Mouse (Mus musculus) liver, embryonic 15.5 days (tissue): ENCODE measurements at regions not wholly inside any gene's neighbourhood (a gene's known extent, or its start where the extent isn't known, plus 50 kb on each side); places are given as distances from the start of the nearest gene placed in this dataset.

Experiments
- ATAC-seq: fragments of 200-750 bp; cut with Nextera tagmentation; 2 replicates; pipeline ENCODE4 v1.8.0; 2017; ENCODE audit warnings: moderate number of reproducible peaks, mild to moderate bottlenecking, moderate library complexity; ENCODE audit not compliant: insufficient read depth
- H3K27ac ChIP-seq: fragments of 300-500 bp; sonication (generic); replicated peaks from 2 replicates; pipeline ENCODE4 v1.5.1; 2015; ENCODE audit warnings: mild to moderate bottlenecking, inconsistent platforms
- H3K27me3 ChIP-seq: fragments of 300-500 bp; sonication (generic); 2 replicates; pipeline ENCODE4 v1.6.1; 2015; ENCODE audit warnings: mild to moderate bottlenecking, inconsistent platforms
- H3K36me3 ChIP-seq: fragments of 300-500 bp; sonication (generic); replicated peaks from 2 replicates; pipeline ENCODE4 v1.6.1; 2015; ENCODE audit warnings: moderate library complexity, mild to moderate bottlenecking, inconsistent platforms
- H3K4me1 ChIP-seq: fragments of 300-500 bp; sonication (generic); replicated peaks from 2 replicates; pipeline ENCODE4 v1.6.1; 2015; ENCODE audit warnings: inconsistent platforms
- H3K4me2 ChIP-seq: fragments of 300-500 bp; sonication (generic); 2 replicates; pipeline ENCODE4 v1.6.1; 2015; ENCODE audit warnings: moderate library complexity, mild to moderate bottlenecking, inconsistent platforms
- H3K4me3 ChIP-seq: fragments of 300-500 bp; sonication (generic); replicated peaks from 2 replicates; pipeline ENCODE4 v1.5.1; 2015; ENCODE audit warnings: mild to moderate bottlenecking, inconsistent platforms
- H3K9ac ChIP-seq: fragments of 300-500 bp; sonication (generic); 2 replicates; pipeline ENCODE4 v1.6.1; 2015; ENCODE audit warnings: moderate library complexity, mild to moderate bottlenecking, inconsistent platforms
- H3K9me3 ChIP-seq: fragments of 300-500 bp; sonication (generic); replicated peaks from 2 replicates; pipeline ENCODE4 v1.6.1; 2016; ENCODE audit warnings: inconsistent platforms
- WGBS: fragments of 180-500 bp; shearing (Covaris S2); methylation state at CpG from one replicate; pipeline ENCODE4 v1.1.7; 2015; ENCODE audit warnings: mixed read lengths; ENCODE audit not compliant: insufficient replicate concordance; 5-methylcytosine and 5-hydroxymethylcytosine counted together

DNA sequence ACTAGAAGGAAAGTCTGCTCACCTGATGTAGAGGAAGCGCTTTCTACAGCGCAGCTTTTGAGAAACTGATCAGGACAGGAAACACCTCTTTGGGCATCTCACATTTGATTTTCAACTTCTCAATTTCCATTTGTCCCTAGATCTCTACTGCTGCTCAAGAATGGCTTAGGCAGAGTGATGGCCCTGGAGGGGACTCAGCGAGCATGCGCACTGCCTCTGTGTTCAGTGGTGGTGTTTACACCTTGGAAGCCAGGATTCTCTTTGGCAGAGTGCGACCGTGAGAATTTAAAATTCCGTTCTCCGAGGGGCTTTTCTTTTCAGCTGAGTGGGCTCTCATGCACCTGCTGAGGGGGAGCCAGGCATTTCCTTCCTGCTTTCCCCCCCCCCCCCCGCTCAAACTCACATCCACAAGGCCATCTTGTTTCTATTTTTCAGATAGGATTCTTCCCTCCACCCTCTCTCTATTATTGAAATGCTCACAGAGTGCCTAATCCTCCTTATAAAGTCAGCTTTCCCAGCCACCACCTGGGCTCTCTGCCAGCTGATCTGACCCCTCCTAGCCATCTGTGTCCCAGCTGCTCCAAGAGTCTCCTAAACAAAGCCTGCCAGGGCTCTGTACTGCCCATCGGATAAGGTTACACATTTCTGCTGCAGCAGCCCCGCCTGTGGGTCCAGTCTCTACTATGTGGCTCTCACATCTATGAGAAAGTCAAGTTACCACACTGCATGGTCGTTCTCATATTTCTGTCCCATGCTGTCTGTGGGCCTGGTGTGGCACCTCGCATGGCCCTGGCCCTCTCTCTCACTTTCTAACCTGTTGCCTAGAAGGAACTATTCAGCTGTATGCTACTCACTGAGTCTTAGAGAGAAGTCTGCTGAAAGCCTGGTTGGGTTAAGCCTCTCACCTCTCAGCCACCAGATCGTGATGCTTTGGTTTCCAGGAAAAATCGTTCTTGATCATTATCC lies 252.2 kb downstream of the Ankrd50 start:
- Histone ChIP-seq H3K36me3 (no peaks in the 10 kb centered on the region), H3K4me1 (no peaks in the 10 kb centered on the region), H3K27ac (no peak overlapping the region), H3K27me3 (no peaks in the 10 kb centered on the region), H3K4me2 (no peak overlapping the region), H3K9ac (no peak overlapping the region), H3K9me3 (no peaks in the 10 kb centered on the region), H3K4me3 (no peak overlapping the region)
- no peak for ATAC-seq
- 56% methylated on average over 15 of the region's 15 CpGs for WGBS

DNA sequence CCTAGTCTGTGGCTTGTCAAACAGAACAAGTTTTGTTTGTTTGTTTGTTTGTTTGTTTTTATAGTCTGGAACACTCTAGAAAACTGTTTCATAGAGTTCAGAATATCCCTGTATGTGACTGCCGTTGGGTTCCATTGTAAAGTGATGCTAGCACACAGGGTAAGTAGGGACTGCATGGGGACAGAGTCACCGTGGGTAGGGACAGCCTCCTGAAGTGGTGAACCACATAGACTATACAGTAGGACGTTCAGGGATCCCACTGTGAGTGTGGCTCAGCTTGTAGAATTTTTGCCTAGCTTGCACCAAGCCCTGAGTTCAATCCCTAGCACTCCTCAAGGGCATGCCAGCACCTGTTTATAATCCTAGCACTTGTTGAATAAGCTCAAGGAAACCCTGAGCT lies 253.1 kb downstream of the Ankrd50 start:
- peaks cover 7% of the 10 kb centered on the region; the same call in 1 of the 2 replicates for H3K27me3 ChIP-seq
- H3K4me2 ChIP-seq = no peak overlapping the region
- H3K9ac ChIP-seq = no peak overlapping the region
- WGBS = 57% methylated on average over 3 of the region's 3 CpGs
- no peak for ATAC-seq
- no peak overlapping the region for H3K27ac ChIP-seq
- H3K9me3 ChIP-seq = no peaks in the 10 kb centered on the region
- no peaks in the 10 kb centered on the region for H3K36me3 ChIP-seq
- no peaks in the 10 kb centered on the region for H3K4me1 ChIP-seq
- H3K4me3 ChIP-seq = no peak overlapping the region

DNA sequence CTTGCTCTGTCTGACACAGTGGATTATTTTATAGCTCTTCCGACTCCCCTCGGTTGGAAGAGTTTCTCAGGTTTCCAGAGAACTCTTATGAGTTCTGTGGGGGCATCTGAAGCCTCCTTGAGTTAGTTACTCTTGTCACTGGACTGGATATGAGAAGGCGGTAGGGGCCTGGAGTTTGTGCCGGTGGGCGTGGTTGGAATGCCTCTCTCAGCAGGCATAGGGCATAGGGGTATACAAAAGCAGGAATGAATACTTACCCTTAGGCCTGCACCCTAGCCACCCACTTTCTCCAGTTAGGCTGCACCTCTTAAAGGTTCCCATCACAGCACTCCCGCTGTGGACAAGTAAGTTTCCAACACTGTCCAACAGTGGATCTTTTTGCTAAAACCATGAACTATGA lies 253.8 kb downstream of the Ankrd50 start:
- Histone ChIP-seq H3K9ac (no peak overlapping the region), H3K36me3 (no peaks in the 10 kb centered on the region)

DNA sequence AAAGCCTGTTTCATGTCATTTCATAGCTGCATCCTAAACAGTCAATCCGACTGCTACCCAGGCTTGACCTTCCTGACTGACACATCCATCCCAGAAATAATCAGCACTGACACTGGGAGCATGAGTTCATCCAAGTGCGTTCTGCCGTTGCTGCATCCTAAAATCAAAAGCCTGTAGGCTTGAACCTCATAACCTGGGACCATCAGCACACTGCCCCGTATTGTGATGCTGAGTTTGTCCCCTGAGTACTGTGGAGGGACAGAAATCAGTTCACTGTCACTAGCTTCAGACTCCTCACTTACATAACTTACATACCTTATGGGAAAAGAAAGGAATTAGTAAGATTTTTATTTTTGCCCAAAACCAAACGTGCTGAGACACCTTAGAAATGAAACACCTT lies 255.0 kb downstream of the Ankrd50 start:
- Histone ChIP-seq H3K4me1 (no peaks in the 10 kb centered on the region), H3K27me3 (peaks cover 7% of the 10 kb centered on the region; the same call in 1 of the 2 replicates), H3K27ac (no peak overlapping the region), H3K4me2 (no peak overlapping the region), H3K36me3 (no peaks in the 10 kb centered on the region), H3K4me3 (no peak overlapping the region), H3K9me3 (no peaks in the 10 kb centered on the region), H3K9ac (no peak overlapping the region)
- 67% methylated on average over 5 of the region's 5 CpGs for WGBS
- no peak for ATAC-seq

More for the DNA sequence above, 253.8 kb downstream of the Ankrd50 start:
- Histone ChIP-seq H3K4me1 (no peaks in the 10 kb centered on the region), H3K27me3 (peaks cover 7% of the 10 kb centered on the region; the same call in 1 of the 2 replicates), H3K4me3 (no peak overlapping the region), H3K27ac (no peak overlapping the region), H3K9me3 (no peaks in the 10 kb centered on the region), H3K4me2 (no peak overlapping the region)
- whole genome bisulfite sequencing = 73% methylated on average over 6 of the region's 6 CpGs
- ATAC-seq = no peak

DNA sequence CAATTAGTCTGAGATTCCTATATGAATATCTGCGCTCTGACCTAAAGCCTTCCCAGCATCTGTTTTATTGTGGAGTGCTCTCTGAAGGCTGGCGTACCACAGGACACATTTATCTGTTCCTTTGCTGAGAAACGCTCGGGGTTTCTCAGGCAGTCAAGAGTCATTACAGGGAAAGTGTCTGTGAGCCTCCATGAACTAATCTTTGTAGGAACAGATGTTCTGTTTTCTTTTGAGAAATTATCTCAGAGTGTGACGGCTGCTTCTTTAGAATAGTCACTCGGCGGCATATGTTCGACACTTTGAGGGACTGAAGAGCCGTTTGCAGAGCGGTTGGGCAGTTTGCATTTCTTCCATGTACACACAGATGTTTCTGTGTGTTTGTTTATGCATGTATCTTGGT lies 255.6 kb downstream of the Ankrd50 start:
- no peak for ATAC-seq
- 56% methylated on average over 10 of the region's 10 CpGs for WGBS

DNA sequence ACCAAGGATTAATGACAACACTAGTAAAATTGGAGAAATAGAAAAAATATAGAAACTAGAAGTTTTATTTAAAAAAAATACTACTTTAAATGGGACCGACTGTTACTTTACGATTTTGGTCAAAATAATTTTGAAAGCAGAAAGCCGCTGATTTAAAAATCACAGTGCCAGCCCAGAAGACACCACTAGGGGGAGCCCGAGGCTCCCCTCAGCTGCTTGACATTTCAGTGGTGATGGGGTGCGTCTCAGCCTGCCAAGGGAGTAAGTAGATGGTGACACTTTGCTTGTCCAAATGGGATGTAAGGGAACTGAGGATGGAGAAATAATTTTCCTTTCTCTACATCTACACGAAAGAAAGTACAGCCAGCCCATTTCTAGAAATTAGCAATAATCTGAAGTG lies 257.0 kb downstream of the Ankrd50 start:
- ATAC-seq = no peak

More for the DNA sequence above, 255.6 kb downstream of the Ankrd50 start:
- no peak overlapping the region for H3K4me3 ChIP-seq
- H3K4me1 ChIP-seq = no peaks in the 10 kb centered on the region
- no peaks in the 10 kb centered on the region for H3K36me3 ChIP-seq
- H3K9ac ChIP-seq = no peak overlapping the region
- H3K4me2 ChIP-seq = no peak overlapping the region
- no peaks in the 10 kb centered on the region for H3K9me3 ChIP-seq
- H3K27ac ChIP-seq = no peak overlapping the region
- peaks cover 7% of the 10 kb centered on the region; the same call in 1 of the 2 replicates for H3K27me3 ChIP-seq

DNA sequence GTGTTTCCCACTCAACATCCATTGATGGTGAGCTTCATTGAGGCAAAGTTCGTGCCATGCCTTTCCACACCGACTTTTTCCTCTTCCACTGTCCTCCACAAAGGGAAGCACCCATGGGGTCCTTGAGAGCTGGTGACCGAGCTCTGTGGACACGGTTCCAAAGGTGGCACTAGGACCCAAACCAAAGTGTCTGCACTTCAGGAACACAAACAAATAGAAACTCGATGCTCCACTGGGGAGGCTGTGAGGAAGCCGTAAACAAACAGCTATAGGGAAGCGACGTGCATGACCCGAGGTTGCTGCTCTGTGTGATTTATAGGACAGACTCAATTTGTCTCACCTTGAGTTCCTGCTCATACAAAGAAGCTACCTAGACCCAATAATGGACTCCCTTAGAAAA lies 257.5 kb downstream of the Ankrd50 start:
- WGBS = 52% methylated on average over 9 of the region's 9 CpGs
- H3K4me1 ChIP-seq = no peaks in the 10 kb centered on the region
- H3K4me2 ChIP-seq = no peak overlapping the region
- H3K9me3 ChIP-seq = no peaks in the 10 kb centered on the region
- no peak for ATAC-seq
- no peak overlapping the region for H3K4me3 ChIP-seq
- no peak overlapping the region for H3K27ac ChIP-seq
- H3K9ac ChIP-seq = no peak overlapping the region
- H3K36me3 ChIP-seq = no peaks in the 10 kb centered on the region
- H3K27me3 ChIP-seq = peaks cover 7% of the 10 kb centered on the region; the same call in 1 of the 2 replicates

More for the DNA sequence above, 257.0 kb downstream of the Ankrd50 start:
- no peak overlapping the region for H3K27ac ChIP-seq
- H3K4me1 ChIP-seq = no peaks in the 10 kb centered on the region
- H3K4me2 ChIP-seq = no peak overlapping the region
- H3K36me3 ChIP-seq = no peaks in the 10 kb centered on the region
- no peak overlapping the region for H3K4me3 ChIP-seq
- peaks cover 7% of the 10 kb centered on the region; the same call in 1 of the 2 replicates for H3K27me3 ChIP-seq
- WGBS = 20% methylated on average over 6 of the region's 6 CpGs
- H3K9me3 ChIP-seq = no peaks in the 10 kb centered on the region
- H3K9ac ChIP-seq = no peak overlapping the region

DNA sequence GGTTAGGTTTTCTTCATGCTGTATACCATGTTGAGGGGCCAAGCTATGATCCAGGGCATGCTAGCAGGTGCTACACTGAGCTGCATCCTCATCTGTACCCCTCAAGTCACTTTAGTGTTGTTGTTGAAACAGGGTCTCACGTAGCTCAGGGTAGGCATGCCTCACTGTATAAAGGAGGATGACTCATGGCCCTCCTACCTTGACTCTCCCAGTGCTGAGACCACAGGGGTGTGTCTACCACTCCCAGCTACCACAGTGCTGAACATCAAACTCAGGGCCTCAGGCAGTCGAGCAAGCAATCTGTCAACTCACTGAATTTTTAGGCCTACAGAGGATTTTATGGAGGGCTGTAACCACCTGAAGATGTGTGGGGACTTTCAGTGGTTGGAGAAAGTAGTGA lies 258.5 kb downstream of the Ankrd50 start:
- no peak overlapping the region for H3K4me2 ChIP-seq
- H3K9me3 ChIP-seq = no peaks in the 10 kb centered on the region
- H3K36me3 ChIP-seq = no peaks in the 10 kb centered on the region
- H3K27ac ChIP-seq = no peak overlapping the region
- H3K27me3 ChIP-seq = peaks cover 7% of the 10 kb centered on the region; the same call in 1 of the 2 replicates
- ATAC-seq = no peak
- H3K4me1 ChIP-seq = no peaks in the 10 kb centered on the region
- no peak overlapping the region for H3K9ac ChIP-seq
- no peak overlapping the region for H3K4me3 ChIP-seq
- WGBS = 25% methylated on average over 2 of the region's 2 CpGs

DNA sequence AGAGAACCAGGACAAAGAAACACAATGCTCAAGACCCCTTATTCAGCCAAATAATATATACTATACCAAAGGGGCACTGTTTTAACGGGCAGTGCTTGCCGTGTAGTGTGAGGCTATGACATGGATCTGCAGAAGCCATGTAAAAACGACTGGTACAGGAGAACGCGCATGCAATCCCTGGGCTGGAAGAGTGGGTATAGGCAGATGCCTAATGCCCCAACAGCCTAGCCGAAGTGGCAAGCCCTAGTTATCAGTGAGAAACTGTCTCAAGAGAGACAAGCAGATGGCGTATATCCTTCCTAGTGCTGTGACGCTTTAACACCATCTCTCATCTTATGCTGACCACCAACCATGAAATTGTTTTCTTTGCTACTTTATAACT lies 262.8 kb downstream of the Ankrd50 start:
- Histone ChIP-seq H3K27me3 (peaks cover 2% of the 10 kb centered on the region; the same call in 1 of the 2 replicates), H3K27ac (no peak overlapping the region), H3K9me3 (no peaks in the 10 kb centered on the region), H3K4me3 (no peak overlapping the region), H3K4me2 (no peak overlapping the region), H3K4me1 (no peaks in the 10 kb centered on the region), H3K9ac (no peak overlapping the region), H3K36me3 (no peaks in the 10 kb centered on the region)
- WGBS = 65% methylated on average over 8 of the region's 8 CpGs
- ATAC-seq = no peak

DNA sequence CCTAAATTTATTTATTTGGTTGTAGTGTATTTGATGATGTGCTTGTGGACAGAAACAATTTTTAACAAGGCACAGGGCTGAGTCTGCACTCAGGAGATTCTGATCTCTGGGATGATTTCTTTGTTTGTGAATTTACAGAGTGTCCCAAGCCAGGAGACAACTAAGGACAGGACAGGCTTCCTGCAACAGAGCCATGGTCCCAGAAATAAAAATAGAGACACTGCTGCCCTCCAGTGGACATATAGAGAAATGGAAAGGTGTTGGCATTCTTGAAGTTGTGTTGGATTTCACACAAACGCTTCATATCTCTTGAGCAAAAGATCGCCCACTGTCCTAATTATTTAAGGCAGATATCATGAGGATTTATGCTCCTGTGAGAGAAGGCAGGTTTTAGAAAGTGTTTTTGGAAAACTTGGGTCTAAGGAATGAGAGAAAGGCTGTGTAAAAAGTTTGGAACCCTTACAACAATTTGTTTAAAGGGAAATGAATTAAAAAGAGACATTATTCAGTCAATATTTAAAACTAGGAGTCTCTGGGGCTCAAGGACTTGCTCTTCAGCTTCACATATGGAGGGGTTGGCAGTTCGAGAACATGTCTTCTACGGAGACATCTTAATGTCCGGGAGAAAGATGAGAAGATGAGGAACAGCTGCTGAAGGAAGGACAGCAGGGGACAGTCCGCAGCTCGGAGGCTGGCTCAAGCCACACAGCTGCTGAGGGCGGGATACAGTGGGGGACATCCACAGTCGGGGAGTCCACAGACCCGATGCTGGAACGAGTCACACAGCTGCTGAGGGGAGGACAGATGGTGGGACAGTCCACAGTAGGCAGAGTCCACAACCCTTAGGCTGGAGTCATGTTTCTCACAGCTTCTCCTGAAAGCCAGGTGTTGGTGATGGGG lies 263.5 kb downstream of the Ankrd50 start:
- Histone ChIP-seq H3K27ac (no peak overlapping the region), H3K4me3 (no peak overlapping the region), H3K36me3 (no peaks in the 10 kb centered on the region), H3K4me1 (no peaks in the 10 kb centered on the region), H3K4me2 (no peak overlapping the region), H3K9me3 (no peaks in the 10 kb centered on the region), H3K9ac (no peak overlapping the region), H3K27me3 (no peaks in the 10 kb centered on the region)
- WGBS = 52% methylated on average over 11 of the region's 11 CpGs
- no peak for ATAC-seq

DNA sequence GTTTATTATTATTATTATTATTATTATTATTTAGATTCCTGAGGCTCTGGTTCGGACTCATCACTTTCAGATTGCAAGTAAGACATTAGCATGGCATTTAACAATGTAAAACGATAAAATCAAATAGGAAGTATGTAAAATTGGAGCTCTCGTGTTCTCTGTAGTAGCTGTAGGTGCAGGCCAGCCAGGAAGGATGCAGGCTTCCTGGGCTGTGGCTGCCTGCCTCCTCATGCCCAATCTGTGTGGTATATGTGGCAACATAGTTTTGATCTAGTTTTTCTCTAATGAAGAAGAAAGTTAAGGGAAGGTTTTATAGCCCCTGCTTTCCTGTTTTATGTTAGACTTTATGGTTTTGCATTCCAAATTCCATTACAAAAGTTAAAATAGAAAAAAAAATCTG lies 275.6 kb downstream of the Ankrd50 start:
- H3K4me2 ChIP-seq = no peak overlapping the region
- H3K9me3 ChIP-seq = no peaks in the 10 kb centered on the region
- no peaks in the 10 kb centered on the region for H3K27me3 ChIP-seq
- no peak for ATAC-seq
- no peaks in the 10 kb centered on the region for H3K36me3 ChIP-seq
- H3K4me1 ChIP-seq = no peaks in the 10 kb centered on the region
- H3K9ac ChIP-seq = no peak overlapping the region
- H3K4me3 ChIP-seq = no peak overlapping the region
- 44% methylated on average over 3 of the region's 3 CpGs for WGBS
- no peak overlapping the region for H3K27ac ChIP-seq
